Mouse (Mus musculus): Measurements from ENCODE around the gene Gm5136. TPM values are rescaled to one million over a fixed set of nuclear protein-coding genes. Genes with fewer than 3 reads are reported as not detected.

Gene Gm5136
- not detected in 2 replicates for total RNA-seq (2012; rRNA removed)
- not detected in 2 replicates for total RNA-seq (2014; rRNA removed)
- not detected in 2 replicates for polyA plus RNA-seq (2012; ENCODE audit: insufficient read length, low read depth)

DNA sequence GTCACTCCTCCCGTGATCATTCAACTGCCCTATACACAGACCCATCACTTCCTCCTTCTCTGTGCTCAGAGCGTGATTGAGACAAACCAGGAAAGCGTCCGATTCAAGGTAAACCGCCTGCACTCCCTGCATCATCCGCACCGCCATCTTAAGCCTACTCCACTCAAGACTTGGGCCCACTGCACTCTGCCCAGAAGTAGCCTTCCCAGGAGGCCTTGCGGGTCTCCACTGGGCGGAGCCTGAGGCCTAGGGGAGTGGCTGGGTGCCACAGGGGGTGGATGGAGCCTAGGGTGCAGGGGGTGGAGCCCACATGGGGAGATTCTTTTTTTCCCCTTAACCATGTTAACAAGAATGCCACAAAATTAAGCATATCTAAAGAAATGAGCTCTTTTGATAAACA lies at the start of gene Gm5136:
Gm5136 (minus strand) TSS at position 215 of the 400 bp plus-strand sequence.
- dilution Hi-C loops (cut with MboI; ENCODE audit: extremely low pct_ligation_motif_present, extremely low pct_unique_long_range_greater_than_20kb, low sequenced_read_pairs) (no loop called here), in situ Hi-C loops (cut with MboI; ENCODE audit: low pct_ligation_motif_present, low pct_unique_long_range_greater_than_20kb, low sequenced_read_pairs) (no loop called here)
- no peaks in the 10 kb centered on the region for H3K9me3 ChIP-seq (replicated peaks; ENCODE audit: low read length)
- no peaks in the 10 kb centered on the region for H3K79me2 ChIP-seq (replicated peaks; ENCODE audit: control insufficient read depth, extremely low read depth, insufficient read depth, poor library complexity, severe bottlenecking)
- no peak for DNase-seq (ENCODE audit: extremely low read depth)
- no peak within 1 kb of the TSS for H3K4me2 ChIP-seq (ENCODE audit: insufficient read depth, low read depth, poor library complexity, severe bottlenecking)
- no peak within 1 kb of the TSS for H3K4me3 ChIP-seq (replicated peaks in 1 of 3; ENCODE audit: low read depth in 2 of 3, low read length in 2 of 3, poor library complexity in 1 of 3)
- no peak for TF ChIP-seq MAFK (IDR thresholded peaks at IDR 0.05; ENCODE audit: insufficient replicate concordance, low read length)
- TF ChIP-seq ZKSCAN1 (IDR thresholded peaks at IDR 0.05; ENCODE audit: borderline replicate concordance, low read depth, low read length) = no peak
- TF ChIP-seq TCF12 (IDR thresholded peaks at IDR 0.05; ENCODE audit: low read depth, low read length) = no peak
- TF ChIP-seq JUN (IDR thresholded peaks at IDR 0.05; ENCODE audit: insufficient read depth, low read depth, low read length) = no peak
- TF ChIP-seq CHD2 (IDR thresholded peaks at IDR 0.05; ENCODE audit: low read length) = no peak
- no peak for TF ChIP-seq USF1 (IDR thresholded peaks at IDR 0.05; ENCODE audit: low read depth, low read length)
- no peak for TF ChIP-seq BHLHE40 (IDR thresholded peaks at IDR 0.05; ENCODE audit: low read depth, low read length)
- TF ChIP-seq NELFE (IDR thresholded peaks at IDR 0.05; ENCODE audit: low read depth, low read length) = no peak
- H3K27ac ChIP-seq (ENCODE audit: insufficient read depth, low read depth) = no peak within 1 kb of the TSS
- H3K4me1 ChIP-seq (ENCODE audit: control insufficient read depth in 1 of 2, insufficient read depth in 2 of 2) = no peaks in the 10 kb centered on the region
- H3K9ac ChIP-seq (ENCODE audit: insufficient read depth, low read depth) = no peak within 1 kb of the TSS
- no peaks in the 10 kb centered on the region for H3K27me3 ChIP-seq (replicated peaks)
- H3K36me3 ChIP-seq (replicated peaks in 1 of 2; ENCODE audit: control insufficient read depth in 1 of 2, insufficient read depth in 1 of 2, low read length in 1 of 2) = no peaks in the 10 kb centered on the region

DNA sequence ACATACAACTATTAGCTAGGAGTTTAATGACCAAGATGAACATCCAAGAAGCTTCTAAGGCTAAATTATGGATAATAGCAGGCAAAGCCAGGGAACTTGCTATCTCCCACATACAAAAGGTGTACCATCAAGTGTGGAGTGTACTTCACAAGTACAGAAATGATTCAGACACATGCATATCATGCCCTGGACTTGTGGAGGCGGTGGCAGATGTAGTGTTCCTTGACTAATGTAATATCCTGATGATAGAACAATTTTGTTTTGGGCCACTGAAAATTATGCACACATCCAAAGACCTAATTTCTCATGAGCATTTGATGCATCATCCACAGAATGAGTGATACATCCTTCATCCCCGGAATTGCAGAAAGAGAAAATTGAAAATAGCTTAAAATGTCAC lies 43.8 kb upstream of the Gm5136 start:
- Histone ChIP-seq H3K27ac (ENCODE audit: insufficient read depth, low read depth) (no peak overlapping the region), H3K9ac (ENCODE audit: insufficient read depth, low read depth) (no peak overlapping the region), H3K9me3 (replicated peaks; ENCODE audit: low read length) (no peaks in the 10 kb centered on the region), H3K36me3 (replicated peaks in 1 of 2; ENCODE audit: control insufficient read depth in 1 of 2, insufficient read depth in 1 of 2, low read length in 1 of 2) (no peaks in the 10 kb centered on the region), H3K4me1 (ENCODE audit: control insufficient read depth in 1 of 2, insufficient read depth in 2 of 2) (no peaks in the 10 kb centered on the region), H3K27me3 (replicated peaks) (no peaks in the 10 kb centered on the region), H3K79me2 (replicated peaks; ENCODE audit: control insufficient read depth, extremely low read depth, insufficient read depth, poor library complexity, severe bottlenecking) (no peaks in the 10 kb centered on the region), H3K4me3 (replicated peaks in 1 of 3; ENCODE audit: low read depth in 2 of 3, low read length in 2 of 3, poor library complexity in 1 of 3) (no peak overlapping the region), H3K4me2 (ENCODE audit: insufficient read depth, low read depth, poor library complexity, severe bottlenecking) (no peak overlapping the region)
- dilution Hi-C loops (cut with MboI; ENCODE audit: extremely low pct_ligation_motif_present, extremely low pct_unique_long_range_greater_than_20kb, low sequenced_read_pairs) (no loop called here), in situ Hi-C loops (cut with MboI; ENCODE audit: low pct_ligation_motif_present, low pct_unique_long_range_greater_than_20kb, low sequenced_read_pairs) (no loop called here)
- TF ChIP-seq CTCF (conservative IDR thresholded peaks at IDR 0.05 in 1 of 2, IDR thresholded peaks at IDR 0.05 in 1 of 2; ENCODE audit: low read depth in 2 of 2, low read length in 2 of 2) (no peak), USF2 (conservative IDR thresholded peaks at IDR 0.05; ENCODE audit: low read depth, low read length) (no peak), EP300 (IDR thresholded peaks at IDR 0.05; ENCODE audit: low read length) (no peak), SIN3A (IDR thresholded peaks at IDR 0.05; ENCODE audit: low read length) (no peak), ETS1 (conservative IDR thresholded peaks at IDR 0.05; ENCODE audit: low read depth, low read length) (no peak), PAX5 (IDR thresholded peaks at IDR 0.05; ENCODE audit: low read length) (no peak)
- no peak for DNase-seq (ENCODE audit: extremely low read depth)

DNA sequence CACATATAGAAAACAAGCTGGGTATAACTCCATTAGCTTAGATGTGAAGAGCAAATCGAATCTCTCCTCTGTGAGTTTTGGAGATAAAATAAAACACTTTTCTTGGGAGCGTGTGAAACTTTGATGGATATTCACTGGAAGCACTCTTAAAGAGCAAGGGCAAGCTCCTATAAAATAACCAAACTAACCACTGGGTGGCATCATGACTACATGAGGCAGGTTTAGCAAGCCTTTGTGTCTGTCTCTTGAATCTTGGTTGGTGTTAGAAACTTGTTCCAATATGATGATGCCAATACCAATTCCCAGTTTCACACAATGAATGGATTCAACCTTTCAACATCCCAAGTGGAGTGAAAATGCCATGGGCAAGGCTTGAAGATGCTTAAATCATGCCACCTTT lies 34.0 kb upstream of the Gm5136 start:
- dilution Hi-C loops (cut with MboI; ENCODE audit: extremely low pct_ligation_motif_present, extremely low pct_unique_long_range_greater_than_20kb, low sequenced_read_pairs) (no loop called here), in situ Hi-C loops (cut with MboI; ENCODE audit: low pct_ligation_motif_present, low pct_unique_long_range_greater_than_20kb, low sequenced_read_pairs) (no loop called here)
- Histone ChIP-seq H3K27ac (ENCODE audit: insufficient read depth, low read depth) (no peak overlapping the region), H3K36me3 (replicated peaks in 1 of 2; ENCODE audit: control insufficient read depth in 1 of 2, insufficient read depth in 1 of 2, low read length in 1 of 2) (no peaks in the 10 kb centered on the region), H3K4me2 (ENCODE audit: insufficient read depth, low read depth, poor library complexity, severe bottlenecking) (no peak overlapping the region), H3K9ac (ENCODE audit: insufficient read depth, low read depth) (no peak overlapping the region), H3K9me3 (replicated peaks; ENCODE audit: low read length) (no peaks in the 10 kb centered on the region), H3K4me1 (ENCODE audit: control insufficient read depth in 1 of 2, insufficient read depth in 2 of 2) (no peaks in the 10 kb centered on the region), H3K27me3 (replicated peaks) (no peaks in the 10 kb centered on the region), H3K79me2 (replicated peaks; ENCODE audit: control insufficient read depth, extremely low read depth, insufficient read depth, poor library complexity, severe bottlenecking) (no peaks in the 10 kb centered on the region), H3K4me3 (replicated peaks in 1 of 3; ENCODE audit: low read depth in 2 of 3, low read length in 2 of 3, poor library complexity in 1 of 3) (no peak overlapping the region)
- peak; percentile 48 for DNase-seq (ENCODE audit: extremely low read depth)
- no peak for TF ChIP-seq JUND (conservative IDR thresholded peaks at IDR 0.05; ENCODE audit: low read depth, low read length)
- no peak for TF ChIP-seq USF2 (conservative IDR thresholded peaks at IDR 0.05; ENCODE audit: low read depth, low read length)
- TF ChIP-seq ZC3H11A (IDR thresholded peaks at IDR 0.05; ENCODE audit: low read depth, low read length) = peak; percentile 55
- TF ChIP-seq ZKSCAN1 (IDR thresholded peaks at IDR 0.05; ENCODE audit: borderline replicate concordance, low read depth, low read length) = no peak
- no peak for TF ChIP-seq HCFC1 (IDR thresholded peaks at IDR 0.05; ENCODE audit: low read depth, low read length)
- no peak for TF ChIP-seq RCOR1 (conservative IDR thresholded peaks at IDR 0.05; ENCODE audit: low read depth, low read length)
- TF ChIP-seq CHD2 (IDR thresholded peaks at IDR 0.05; ENCODE audit: low read length) = no peak
- no peak for TF ChIP-seq MYC (IDR thresholded peaks at IDR 0.05; ENCODE audit: low read depth, low read length)
- TF ChIP-seq MEF2A (IDR thresholded peaks at IDR 0.05; ENCODE audit: borderline replicate concordance, low read depth, low read length) = no peak
- TF ChIP-seq POLR2AphosphoS2 (IDR thresholded peaks at IDR 0.05; ENCODE audit: low read depth, low read length) = no peak
- TF ChIP-seq CHD1 (IDR thresholded peaks at IDR 0.05; ENCODE audit: low read depth, low read length) = no peak
- no peak for TF ChIP-seq ELF1 (IDR thresholded peaks at IDR 0.05; ENCODE audit: low read depth, low read length)
- TF ChIP-seq CTCF (conservative IDR thresholded peaks at IDR 0.05 in 1 of 2, IDR thresholded peaks at IDR 0.05 in 1 of 2; ENCODE audit: low read depth in 2 of 2, low read length in 2 of 2) = peak in 1 of 2 experiments; percentile 66; a peak in 2 of 4 replicates
- no peak for TF ChIP-seq UBTF (IDR thresholded peaks at IDR 0.05; ENCODE audit: low read depth, low read length)
- TF ChIP-seq TCF12 (IDR thresholded peaks at IDR 0.05; ENCODE audit: low read depth, low read length) = no peak
- no peak for TF ChIP-seq MAFK (IDR thresholded peaks at IDR 0.05; ENCODE audit: insufficient replicate concordance, low read length)
- no peak for TF ChIP-seq USF1 (IDR thresholded peaks at IDR 0.05; ENCODE audit: low read depth, low read length)
- no peak for TF ChIP-seq POLR2A (IDR thresholded peaks at IDR 0.05; ENCODE audit: low read depth, low read length)
- TF ChIP-seq ZNF384 (IDR thresholded peaks at IDR 0.05; ENCODE audit: low read depth, low read length) = no peak

All from CH12.LX (cell line).